Mouse (Mus musculus): ENCODE measurements around the gene Cx3cr1.
"Not testable (repeated sequence)": the region's sequence is repeated elsewhere in the genome, so short reads cannot be mapped to it uniquely, and the experiment has no call there.

Cx3cr1 gene

GRCm38 (mm10) chr9:120027401-120028151 is 42.1 kb downstream of the Cx3cr1 start:
- peak; percentile 84 for DNase-seq (ENCODE audit: low read depth, low spot score)

DNA sequence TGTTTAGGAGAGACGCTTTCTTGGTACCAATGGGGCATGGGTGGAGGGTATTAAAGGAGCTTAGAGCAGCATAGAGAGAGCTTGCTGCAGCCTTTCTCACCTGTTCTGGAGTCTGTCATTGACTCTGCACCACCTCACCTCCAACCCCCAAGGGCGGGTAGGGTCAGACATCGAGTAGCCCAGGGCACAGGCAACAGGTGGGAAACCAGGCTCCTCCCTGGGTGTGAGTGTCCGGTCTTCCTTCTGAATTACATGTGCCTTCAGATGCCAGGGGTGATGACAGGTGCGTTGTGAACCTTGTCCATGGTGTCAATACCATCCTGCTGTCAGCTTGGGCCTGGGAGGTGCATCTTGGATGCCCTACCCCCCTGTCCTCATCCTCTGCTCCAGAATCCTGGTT is 45.1 kb downstream of the Cx3cr1 start:
- no peak for DNase-seq (ENCODE audit: low read depth, low spot score)

GRCm38 (mm10) chr9:120024171-120024570 is 45.5 kb downstream of the Cx3cr1 start:
- DNase-seq (ENCODE audit: low read depth, low spot score): peak; percentile 28

- peak; percentile 61 for DNase-seq (ENCODE audit: low read depth, low spot score)
Observed at GRCm38 (mm10) chr9:120023086-120023811, 46.4 kb downstream of the Cx3cr1 start, which contains the start of gene Xirp1. Xirp1 (minus strand) TSS chr9:120023598.

- no peak for DNase-seq (ENCODE audit: low read depth, low spot score)
Observed at GRCm38 (mm10) chr9:120021164-120021563, 48.5 kb downstream of the Cx3cr1 start.

- DNase-seq (ENCODE audit: low read depth, low spot score): peak; percentile 72
Observed at GRCm38 (mm10) chr9:120020285-120020890, 49.3 kb downstream of the Cx3cr1 start.

GRCm38 (mm10) chr9:120016956-120017355 is 52.7 kb downstream of the Cx3cr1 start:
- no peak for DNase-seq (ENCODE audit: low read depth, low spot score)

DNA sequence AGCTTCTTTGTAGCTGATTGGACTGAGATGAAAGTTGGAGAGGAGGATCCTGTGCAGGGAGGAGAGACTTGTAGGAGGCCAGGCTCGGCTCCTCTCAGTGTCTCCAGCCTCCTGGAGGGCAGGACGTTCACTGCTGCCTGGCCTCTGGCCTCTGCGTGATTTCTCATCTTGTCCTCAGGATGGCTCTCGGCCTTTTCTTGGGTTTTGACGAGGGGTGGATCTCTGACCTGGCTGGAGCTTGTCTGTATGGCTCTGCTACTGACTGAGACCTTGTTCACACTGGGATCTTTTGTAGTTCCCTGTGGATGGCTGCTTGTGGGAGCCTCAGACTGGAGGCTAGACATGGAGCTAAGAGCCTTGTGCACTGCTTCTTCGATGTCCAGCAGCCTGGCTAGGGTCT is 54.9 kb downstream of the Cx3cr1 start:
- no peak for DNase-seq (ENCODE audit: low read depth, low spot score)

GRCm38 (mm10) chr9:120013251-120013820 is 56.3 kb downstream of the Cx3cr1 start:
- no peak for DNase-seq (ENCODE audit: low read depth, low spot score)

GRCm38 (mm10) chr9:120012781-120013180 is 56.9 kb downstream of the Cx3cr1 start:
- peak; percentile 47 for DNase-seq (ENCODE audit: low read depth, low spot score)

- not testable (repeated sequence) for DNase-seq (ENCODE audit: low read depth, low spot score)
Observed at GRCm38 (mm10) chr9:120012161-120012560, 57.5 kb downstream of the Cx3cr1 start.

- peak; percentile 82 for DNase-seq (ENCODE audit: low read depth, low spot score)
Observed at GRCm38 (mm10) chr9:120011533-120011932, 58.1 kb downstream of the Cx3cr1 start.

DNA sequence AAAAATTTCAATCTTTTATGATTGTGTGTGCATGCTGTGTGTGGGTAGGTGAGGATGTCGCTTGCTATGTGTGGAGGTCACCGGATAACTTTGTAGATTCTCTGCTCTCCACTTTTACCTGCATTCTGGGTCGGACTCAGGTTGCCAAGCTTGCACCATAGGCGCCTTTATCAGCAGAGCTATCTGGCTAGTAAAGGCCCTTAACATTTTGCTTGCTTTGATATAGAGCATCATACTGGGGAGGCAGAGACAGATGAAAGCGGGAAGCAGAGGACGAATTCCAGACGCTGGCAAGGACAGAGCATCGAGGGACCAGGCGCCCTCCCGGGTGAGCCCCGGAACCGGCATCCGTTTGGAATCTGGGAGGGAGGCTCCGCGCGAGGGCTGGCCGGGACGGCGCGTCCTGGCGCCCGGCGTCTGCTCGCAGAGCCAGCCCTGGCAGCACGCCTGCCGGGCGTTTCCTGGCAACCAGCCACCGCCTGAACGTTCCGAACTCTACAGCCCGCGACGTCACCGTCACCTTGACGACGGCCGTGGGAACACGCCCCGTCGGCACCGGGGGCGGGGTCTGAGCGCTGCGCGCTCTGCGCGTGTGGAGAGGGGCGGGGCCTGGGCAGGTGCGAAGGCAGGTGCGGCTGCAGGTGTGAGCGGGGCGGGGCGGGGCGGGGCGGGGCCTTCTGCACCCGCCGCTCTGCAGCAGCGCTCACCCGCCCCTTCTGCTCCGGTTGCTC is 58.7 kb downstream of the Cx3cr1 start:
- peak; percentile 97 for DNase-seq (ENCODE audit: low read depth, low spot score)

DNA sequence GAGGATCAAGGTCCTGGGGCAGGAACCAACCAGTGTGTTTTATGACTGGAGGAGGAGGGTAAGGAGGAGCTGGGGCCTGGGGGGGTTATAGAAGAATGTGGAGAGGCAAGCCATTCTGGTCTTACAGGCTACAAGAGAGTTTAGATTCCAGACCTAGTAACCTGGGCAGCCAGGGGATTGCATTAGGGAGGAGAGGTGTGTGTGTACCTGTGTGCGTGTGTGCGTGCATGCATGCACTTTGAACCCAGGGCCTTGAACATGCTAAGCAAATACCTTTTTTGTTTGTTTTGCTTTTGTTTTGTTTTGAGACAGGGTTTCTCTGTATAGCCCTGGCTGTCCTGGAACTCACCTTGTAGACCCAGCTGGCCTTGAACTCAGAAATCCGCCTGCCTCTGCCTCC is 59.8 kb downstream of the Cx3cr1 start:
- no peak for DNase-seq (ENCODE audit: low read depth, low spot score)

GRCm38 (mm10) chr9:120009226-120009841 is 60.3 kb downstream of the Cx3cr1 start:
- DNase-seq (ENCODE audit: low read depth, low spot score): peak; percentile 52

- peak; percentile 32 for DNase-seq (ENCODE audit: low read depth, low spot score)
Observed at GRCm38 (mm10) chr9:120007833-120008232, 61.8 kb downstream of the Cx3cr1 start.

DNA sequence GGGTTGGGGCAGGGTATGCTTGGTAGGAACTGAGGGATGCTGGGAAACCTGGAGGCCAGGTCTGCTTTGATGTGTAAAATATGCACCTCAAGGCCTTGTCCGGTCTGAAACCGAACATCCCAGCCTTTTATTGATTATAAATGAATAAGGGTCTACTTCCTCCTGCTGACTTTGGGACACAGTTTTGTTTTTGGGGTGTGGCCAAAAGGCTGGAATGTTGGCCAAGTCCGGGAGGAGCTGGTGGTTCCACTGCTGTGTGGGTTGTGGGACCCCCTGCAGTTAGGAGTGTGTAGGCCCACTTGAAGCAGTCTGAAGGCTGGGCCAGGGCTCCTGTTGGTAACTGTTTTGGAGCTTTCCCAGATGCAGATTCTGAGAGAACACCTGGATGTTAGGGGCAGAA is 63.7 kb downstream of the Cx3cr1 start:
- no peak for DNase-seq (ENCODE audit: low read depth, low spot score)

GRCm38 (mm10) chr9:120002893-120003292 is 66.8 kb downstream of the Cx3cr1 start:
- DNase-seq (ENCODE audit: low read depth, low spot score): no peak

- peak; percentile 88 for DNase-seq (ENCODE audit: low read depth, low spot score)
Observed at GRCm38 (mm10) chr9:120001945-120002725, 67.5 kb downstream of the Cx3cr1 start.

- no peak for DNase-seq (ENCODE audit: low read depth, low spot score)
Observed at GRCm38 (mm10) chr9:120000761-120001160, 68.9 kb downstream of the Cx3cr1 start.

All from CD4-positive helper T cell, adult 2 months (primary cell).